Mouse (Mus musculus) megakaryocyte, adult 5-6 weeks (primary cell): ENCODE data around the gene Sh3bp5l. TPM values are rescaled to one million over a fixed set of nuclear protein-coding genes. Genes with fewer than 3 reads are reported as not detected.
"Not testable (repeated sequence)": the region's sequence is repeated elsewhere in the genome, so short reads cannot be mapped to it uniquely, and the experiment has no call there.

Experiments used
- ATAC-seq: 2 replicates; pipeline ENCODE4 v1.8.0; 2016; ENCODE audit warnings: mild to moderate bottlenecking, inconsistent platforms; ENCODE audit not compliant: poor library complexity, severe bottlenecking
- total RNA-seq, 2 experiments: library from RNA; stranded (forward) in 1 of 2; stranded (reverse) in 1 of 2; fragments of 153-499, 151-499 nt in 1 of 2; fragments of 221-1000, 200-1000 nt in 1 of 2; gene quantifications; 2 replicates each; pipeline versions ENCODE4 v1.2.3 to v1.2.4; 2015 to 2017

Sh3bp5l gene
- total RNA-seq, 2 experiments from 2014 or later = 4.1 to 20.5 TPM

DNA sequence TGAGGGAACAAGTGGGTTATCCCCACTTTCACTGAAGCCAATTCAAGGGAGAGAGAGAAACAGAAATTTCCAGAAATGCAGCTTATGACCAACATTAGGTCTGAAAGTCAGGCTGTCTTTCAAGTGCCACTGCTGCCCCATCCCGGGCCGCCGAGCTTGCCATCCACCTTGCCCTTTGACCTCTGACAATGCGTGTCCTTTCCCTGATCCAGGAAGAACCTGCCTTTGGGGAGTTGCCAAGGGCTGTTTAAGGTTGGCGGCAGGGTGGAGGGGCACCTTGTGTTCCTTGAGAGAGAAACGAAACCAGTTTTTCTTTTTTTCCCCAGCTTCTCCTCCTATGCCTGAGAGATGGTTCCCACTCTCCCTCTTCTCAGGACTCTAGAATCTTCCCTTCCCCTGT lies 35.7 kb downstream of the Sh3bp5l start:
- ATAC-seq = not testable (repeated sequence)

DNA sequence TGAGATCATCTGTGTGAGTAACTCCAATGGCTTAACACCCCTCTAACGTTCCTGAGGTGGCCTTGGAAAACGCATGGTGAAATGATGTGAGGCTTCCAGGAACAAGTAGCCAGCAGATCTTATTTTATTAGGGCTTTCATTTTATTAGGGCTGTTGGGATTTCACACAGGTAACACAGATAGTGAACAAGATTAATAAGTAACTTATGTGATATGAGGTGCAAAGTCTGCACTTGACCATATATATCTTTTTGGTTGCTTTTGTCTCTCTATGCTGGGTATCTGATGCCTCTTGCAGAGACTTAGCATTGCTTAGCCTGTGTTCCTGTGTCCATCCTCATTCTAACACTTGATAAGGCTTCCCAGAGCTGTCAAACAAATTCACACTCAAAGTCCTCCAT lies 46.7 kb downstream of the Sh3bp5l start:
- no peak for ATAC-seq

DNA sequence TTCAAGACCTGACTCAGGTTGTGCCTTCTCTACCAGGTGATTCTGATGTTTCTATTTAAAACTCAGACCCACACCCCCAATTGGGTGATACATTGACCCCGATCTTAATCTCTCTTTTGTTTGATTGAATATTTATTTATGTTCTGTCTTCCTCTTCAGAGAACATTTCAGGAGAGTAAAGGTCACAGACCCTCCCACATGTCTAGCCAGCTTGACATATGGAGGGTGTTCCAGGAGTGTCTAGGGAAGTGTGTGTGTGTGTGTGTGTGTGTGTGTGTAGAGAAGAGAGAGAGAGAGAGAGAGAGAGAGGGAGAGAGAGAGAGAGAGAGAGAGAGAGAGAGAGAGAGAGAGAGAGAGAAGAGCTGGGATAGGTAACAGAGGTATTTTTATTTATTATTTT lies 47.2 kb downstream of the Sh3bp5l start:
- ATAC-seq = no peak

DNA sequence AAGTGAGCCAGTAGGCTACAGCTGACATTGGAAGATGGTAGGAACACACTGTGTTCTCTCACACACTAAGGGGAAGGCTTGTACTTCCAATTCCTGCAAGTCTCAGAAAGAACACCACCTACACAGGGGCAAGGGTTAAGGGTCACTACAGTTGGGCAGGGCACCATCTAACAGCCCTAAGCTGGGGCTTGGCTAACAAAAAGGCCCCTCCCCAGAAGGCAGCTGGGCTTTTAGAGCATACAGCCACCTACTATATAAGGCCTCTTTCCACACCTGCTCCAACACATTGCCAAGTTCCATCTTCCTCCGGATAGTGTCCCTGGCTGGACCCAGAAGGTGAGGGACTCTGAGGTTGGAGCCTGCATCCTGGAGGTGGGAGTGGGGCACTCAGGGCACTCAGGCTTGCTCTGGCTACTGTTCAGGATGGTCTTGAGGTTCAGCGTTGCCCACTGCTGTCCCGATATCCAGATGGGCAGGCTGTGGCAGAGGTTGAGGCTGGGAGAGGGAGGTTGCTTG lies 48.3 kb downstream of the Sh3bp5l start, which contains the start of gene Lypd8:
Lypd8 (plus strand) TSS at position 281 of the 516 bp plus-strand sequence.
- no peak for ATAC-seq

- no peak for ATAC-seq
Measured at GRCm38 (mm10) chr11:58379516-58379915, 49.0 kb downstream of the Sh3bp5l start.

DNA sequence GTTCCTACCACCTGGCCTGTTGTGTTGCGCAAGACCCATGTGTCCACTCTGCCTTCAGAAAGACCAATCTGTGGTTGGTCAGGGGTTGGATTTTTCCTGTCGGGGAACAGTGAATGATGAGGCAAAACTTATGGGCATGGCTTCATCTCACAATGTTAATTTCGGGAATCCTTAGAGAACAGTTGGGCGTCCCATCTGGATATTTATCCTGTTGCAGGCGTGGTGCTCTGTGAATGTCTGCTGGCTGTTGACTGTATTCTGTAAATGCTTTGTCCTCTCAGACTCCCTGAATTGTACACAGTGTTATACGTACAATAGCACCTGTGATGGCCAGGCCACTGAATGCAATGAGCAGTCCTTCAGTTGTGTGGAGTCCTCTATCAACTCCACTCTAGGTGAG lies 51.9 kb downstream of the Sh3bp5l start:
- ATAC-seq = no peak

Other genes starting within 250 kb of the Sh3bp5l start
- not detected in 2 replicates for gene Gm12248, start 237.6 kb upstream of the Sh3bp5l start, total RNA-seq (2015)
- gene Gm12248, start 237.6 kb upstream of the Sh3bp5l start, total RNA-seq (2017) = not detected in 2 replicates
- gene Cnot8, start 226.6 kb upstream of the Sh3bp5l start, total RNA-seq (2015) = 57.4 and 62.3 TPM in 2 replicates
- 86.3 and 88.8 TPM in 2 replicates for gene Cnot8, start 226.6 kb upstream of the Sh3bp5l start, total RNA-seq (2017)
- gene Gemin5, start 162.2 kb upstream of the Sh3bp5l start, total RNA-seq (2015) = 3.4 and 7.3 TPM in 2 replicates
- gene Gemin5, start 162.2 kb upstream of the Sh3bp5l start, total RNA-seq (2017) = 7.4 and 7.8 TPM in 2 replicates
- 45.0 and 47.8 TPM in 2 replicates for gene Mrpl22, start 159.1 kb upstream of the Sh3bp5l start, total RNA-seq (2015)
- gene Mrpl22, start 159.1 kb upstream of the Sh3bp5l start, total RNA-seq (2017) = 29.6 and 31.8 TPM in 2 replicates
- 21.0 and 23.8 TPM in 2 replicates for gene Igtp, start 131.2 kb upstream of the Sh3bp5l start, total RNA-seq (2015)
- 14.0 and 16.0 TPM in 2 replicates for gene Igtp, start 131.2 kb upstream of the Sh3bp5l start, total RNA-seq (2017)
- 19.7 and 23.3 TPM in 2 replicates for gene Irgm2, start 131.1 kb upstream of the Sh3bp5l start, total RNA-seq (2015)
- gene Irgm2, start 131.1 kb upstream of the Sh3bp5l start, total RNA-seq (2017) = 18.2 and 18.7 TPM in 2 replicates
- 12.5 and 18.7 TPM in 2 replicates for gene 4930438A08Rik, start 55.9 kb upstream of the Sh3bp5l start, total RNA-seq (2015)
- 23.6 and 30.1 TPM in 2 replicates for gene 4930438A08Rik, start 55.9 kb upstream of the Sh3bp5l start, total RNA-seq (2017)
- gene Zfp692, start 23.7 kb upstream of the Sh3bp5l start, total RNA-seq (2015) = 5.6 and 9.7 TPM in 2 replicates
- 8.6 and 9.2 TPM in 2 replicates for gene Zfp692, start 23.7 kb upstream of the Sh3bp5l start, total RNA-seq (2017)
- gene Zfp672, start 385 bp upstream of the Sh3bp5l start, total RNA-seq (2015) = 26.9 and 28.8 TPM in 2 replicates
- 14.7 and 19.2 TPM in 2 replicates for gene Zfp672, start 385 bp upstream of the Sh3bp5l start, total RNA-seq (2017)
- not detected in 2 replicates for gene Lypd8, start 48.3 kb downstream of the Sh3bp5l start, total RNA-seq (2015)
- gene Lypd8, start 48.3 kb downstream of the Sh3bp5l start, total RNA-seq (2017) = not detected in 2 replicates
- gene 1810065E05Rik, start 90.4 kb downstream of the Sh3bp5l start, total RNA-seq (2015) = not detected in 2 replicates
- gene 1810065E05Rik, start 90.4 kb downstream of the Sh3bp5l start, total RNA-seq (2017) = not detected in 2 replicates
- not detected in 2 replicates for gene Gm12253, start 101.8 kb downstream of the Sh3bp5l start, total RNA-seq (2015)
- not detected in 2 replicates for gene Gm12253, start 101.8 kb downstream of the Sh3bp5l start, total RNA-seq (2017)
- gene Lypd9, start 122.2 kb downstream of the Sh3bp5l start, total RNA-seq (2015) = not detected in 2 replicates
- not detected in 2 replicates for gene Lypd9, start 122.2 kb downstream of the Sh3bp5l start, total RNA-seq (2017)
- gene Olfr30, start 131.5 kb downstream of the Sh3bp5l start, total RNA-seq (2015) = not detected in 2 replicates
- not detected in 2 replicates for gene Olfr30, start 131.5 kb downstream of the Sh3bp5l start, total RNA-seq (2017)
- gene Olfr332, start 161.8 kb downstream of the Sh3bp5l start, total RNA-seq (2015) = not detected in 2 replicates
- gene Olfr332, start 161.8 kb downstream of the Sh3bp5l start, total RNA-seq (2017) = not detected in 2 replicates
- gene Olfr331, start 171.8 kb downstream of the Sh3bp5l start, total RNA-seq (2015) = not detected in 2 replicates
- not detected in 2 replicates for gene Olfr331, start 171.8 kb downstream of the Sh3bp5l start, total RNA-seq (2017)
- gene Olfr330, start 204.1 kb downstream of the Sh3bp5l start, total RNA-seq (2015) = not detected in 2 replicates
- not detected in 2 replicates for gene Olfr330, start 204.1 kb downstream of the Sh3bp5l start, total RNA-seq (2017)
- not detected in 2 replicates for gene Olfr329-ps, start 215.7 kb downstream of the Sh3bp5l start, total RNA-seq (2015)
- gene Olfr329-ps, start 215.7 kb downstream of the Sh3bp5l start, total RNA-seq (2017) = not detected in 2 replicates
- not detected in 2 replicates for gene Olfr328, start 224.9 kb downstream of the Sh3bp5l start, total RNA-seq (2015)
- gene Olfr328, start 224.9 kb downstream of the Sh3bp5l start, total RNA-seq (2017) = 0.07 TPM in 1 of 2 replicates, not detected in the other
- not detected in 2 replicates for gene Olfr224, start 239.8 kb downstream of the Sh3bp5l start, total RNA-seq (2015)
- not detected in 2 replicates for gene Olfr224, start 239.8 kb downstream of the Sh3bp5l start, total RNA-seq (2017)
- gene Olfr325, start 247.0 kb downstream of the Sh3bp5l start, total RNA-seq (2015) = not detected in 2 replicates
- not detected in 2 replicates for gene Olfr325, start 247.0 kb downstream of the Sh3bp5l start, total RNA-seq (2017)